Mouse (Mus musculus) kidney, adult 18-20 months (tissue): ENCODE data around the gene Snx29.
"Not testable (repeated sequence)": the region's sequence is repeated elsewhere in the genome, so short reads cannot be mapped to it uniquely, and the experiment has no call there.

Experiments used
- DNase-seq: peaks from one replicate; pipeline ENCODE4 v3.0.0; 2021

The Snx29 gene

GRCm38 (mm10) chr16:11408726-11409125 lies 86.0 kb downstream of the Snx29 start:
- DNase-seq = no peak

- DNase-seq = no peak
These were observed 91.9 kb downstream of the Snx29 start for GRCm38 (mm10) chr16:11414631-11415030.

DNA sequence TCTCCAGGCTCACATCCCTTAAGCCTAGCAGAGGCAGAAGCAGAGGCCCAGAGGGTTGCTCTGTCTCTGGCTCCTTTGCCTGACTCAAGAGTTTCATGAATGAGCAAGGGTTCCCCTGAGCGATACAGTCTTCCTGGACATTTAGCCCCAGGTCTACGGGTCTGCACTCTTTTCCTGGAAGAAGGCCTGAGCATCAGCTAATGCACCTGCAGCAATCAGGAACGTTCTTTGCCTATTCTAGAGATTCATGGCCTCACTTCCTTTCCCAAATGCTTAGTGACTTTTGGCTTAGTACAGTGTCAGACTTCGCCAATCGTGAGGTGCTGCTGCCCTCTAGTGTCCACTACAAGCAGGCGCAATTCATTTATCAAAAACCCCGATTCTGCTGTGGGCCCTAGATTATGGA lies 95.5 kb downstream of the Snx29 start:
- DNase-seq = peak; percentile 68

DNA sequence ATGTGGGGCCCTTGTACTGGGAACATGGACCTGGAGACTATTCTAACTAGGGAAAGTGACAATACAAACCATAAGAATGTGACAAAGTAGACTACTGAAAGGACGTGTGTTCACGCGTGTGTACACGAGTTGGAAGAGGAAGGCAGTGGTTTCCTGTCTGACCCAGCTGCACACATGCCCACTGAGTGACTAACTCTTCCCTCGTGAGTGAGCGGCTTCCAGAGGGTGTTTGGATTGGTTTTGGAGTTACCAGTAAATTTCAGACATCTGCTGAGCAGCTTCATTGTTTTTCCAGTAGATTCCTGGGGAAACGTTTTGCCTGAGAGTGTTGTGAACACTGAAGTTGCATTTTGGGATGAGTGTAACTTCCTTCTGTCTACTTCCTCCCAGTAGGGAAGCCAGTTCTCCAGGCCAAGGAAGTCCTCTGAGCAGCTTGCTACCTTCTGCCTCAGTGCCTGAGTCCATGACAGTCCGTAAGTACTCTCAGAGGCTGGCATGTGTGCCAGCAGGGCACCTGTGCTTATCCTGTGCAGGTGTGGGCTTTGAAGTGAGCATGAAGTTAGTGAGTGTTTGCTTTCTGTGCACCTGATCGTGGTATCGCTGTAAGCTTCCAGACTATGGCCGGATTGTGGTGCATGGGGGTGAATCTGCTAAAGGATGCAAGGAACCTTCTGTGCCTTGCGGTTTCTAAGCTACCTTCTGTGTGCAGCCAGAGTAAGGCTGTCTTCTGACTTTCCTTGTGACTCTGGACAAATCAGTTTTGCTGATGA lies 97.8 kb downstream of the Snx29 start:
- DNase-seq = no peak

GRCm38 (mm10) chr16:11422165-11422564 lies 99.5 kb downstream of the Snx29 start:
- no peak for DNase-seq

GRCm38 (mm10) chr16:11422889-11423610 lies 100.3 kb downstream of the Snx29 start:
- DNase-seq = no peak

GRCm38 (mm10) chr16:11423611-11424297 lies 101.0 kb downstream of the Snx29 start:
- peak; percentile 49 for DNase-seq

DNA sequence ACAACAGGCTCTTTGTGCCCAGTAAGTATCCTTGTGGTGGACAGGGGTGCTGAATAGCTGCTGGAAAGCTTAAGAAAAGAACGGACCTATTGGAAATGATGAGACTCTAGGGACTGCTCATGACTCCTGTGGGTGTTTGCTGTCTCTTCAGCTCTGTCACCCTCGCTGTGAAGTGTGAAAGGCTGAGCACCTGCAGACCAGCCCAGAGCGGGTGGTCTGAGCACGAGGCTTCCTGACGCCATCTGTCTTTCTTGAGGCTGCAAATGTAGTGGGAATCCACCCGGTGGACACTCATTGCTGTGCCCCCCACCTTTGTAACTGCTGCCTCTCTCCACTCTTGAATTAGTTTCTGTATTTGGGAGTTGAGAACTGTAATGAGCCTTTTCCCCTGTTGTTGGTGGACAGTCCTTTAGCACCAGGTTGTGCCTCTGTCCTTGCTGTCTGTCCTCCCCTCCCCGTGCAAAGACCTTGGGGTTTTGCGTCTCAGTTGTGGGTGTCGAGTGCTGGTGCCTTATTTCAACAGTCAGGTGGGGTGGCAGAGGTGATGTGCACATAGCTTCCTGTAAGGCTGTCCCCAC lies 101.9 kb downstream of the Snx29 start:
- no peak for DNase-seq

DNA sequence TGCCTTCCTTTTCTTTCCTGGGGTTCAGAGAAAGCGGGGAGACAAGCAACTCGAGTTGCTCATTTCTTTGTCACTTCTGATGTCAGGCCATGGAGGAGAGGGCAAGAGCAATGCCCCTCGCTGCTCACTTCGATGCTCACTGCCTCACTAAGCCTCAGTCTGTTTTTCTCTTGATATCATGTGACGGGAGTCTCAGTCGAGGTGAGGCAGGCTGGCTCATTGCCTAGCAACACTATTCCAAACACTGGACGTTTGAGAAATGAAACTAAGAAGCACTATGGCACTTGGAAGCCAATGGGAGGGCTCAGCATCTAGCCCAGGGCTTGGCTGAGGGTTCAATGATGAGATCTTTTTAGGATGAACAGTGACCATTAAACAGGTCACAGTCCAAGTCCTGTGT lies 102.6 kb downstream of the Snx29 start:
- no peak for DNase-seq

DNA sequence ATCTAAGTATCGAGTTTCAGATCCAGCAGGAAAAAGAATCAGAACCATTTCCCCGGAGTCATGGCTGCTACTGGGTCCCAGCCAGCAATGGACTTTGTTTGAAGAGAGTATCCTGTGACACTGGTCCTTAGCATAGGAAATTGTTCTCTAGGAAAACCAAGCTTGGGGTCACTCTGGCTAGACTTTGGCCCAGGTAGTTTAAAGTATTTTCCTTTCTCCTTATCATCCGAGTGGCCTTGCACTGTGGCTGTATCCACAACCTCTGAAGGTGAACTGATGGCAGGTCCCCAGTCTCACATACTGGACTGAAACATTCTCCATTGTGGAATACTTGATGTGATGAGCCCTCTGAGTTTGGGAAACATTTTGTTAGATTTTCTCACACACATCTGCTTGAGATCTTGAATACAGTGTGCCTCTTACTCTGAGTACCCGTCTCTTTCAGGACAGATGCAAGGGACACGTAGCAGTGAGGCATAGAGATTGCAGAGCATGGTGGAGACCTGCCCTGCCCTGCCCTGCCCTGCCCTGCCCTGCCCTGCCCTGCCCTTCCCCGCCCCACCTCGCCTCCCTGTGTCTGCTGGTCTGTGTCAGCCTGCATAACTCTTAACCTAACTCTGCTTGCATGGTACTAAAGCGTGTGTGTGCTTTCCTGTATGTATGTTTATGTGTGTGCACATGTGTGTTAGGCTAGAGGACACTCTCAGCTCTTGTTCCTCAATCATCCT lies 104.3 kb downstream of the Snx29 start:
- no peak for DNase-seq

DNA sequence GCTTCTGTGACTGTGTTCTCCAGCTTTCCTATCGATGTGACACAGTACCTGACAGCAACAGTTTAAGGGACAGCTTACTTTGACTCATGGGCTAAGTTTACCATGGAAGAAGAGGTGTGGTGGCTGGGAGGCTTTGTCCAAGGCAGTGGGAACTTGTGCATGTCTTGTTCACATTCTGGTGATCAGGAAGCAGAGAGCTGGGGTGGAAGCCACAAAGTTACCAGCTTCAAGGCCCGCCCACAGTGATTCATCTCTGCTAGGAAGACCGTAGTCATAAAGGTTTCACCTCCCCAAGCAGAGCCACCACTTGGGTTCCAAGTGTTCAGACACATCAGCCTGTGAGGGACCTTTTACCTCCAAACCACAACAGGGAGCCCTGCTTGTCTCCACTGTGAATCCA lies 107.1 kb downstream of the Snx29 start:
- DNase-seq = no peak

GRCm38 (mm10) chr16:11430520-11430919 lies 107.8 kb downstream of the Snx29 start:
- no peak for DNase-seq

- no peak for DNase-seq
These were observed 111.1 kb downstream of the Snx29 start for GRCm38 (mm10) chr16:11433779-11434178.

DNA sequence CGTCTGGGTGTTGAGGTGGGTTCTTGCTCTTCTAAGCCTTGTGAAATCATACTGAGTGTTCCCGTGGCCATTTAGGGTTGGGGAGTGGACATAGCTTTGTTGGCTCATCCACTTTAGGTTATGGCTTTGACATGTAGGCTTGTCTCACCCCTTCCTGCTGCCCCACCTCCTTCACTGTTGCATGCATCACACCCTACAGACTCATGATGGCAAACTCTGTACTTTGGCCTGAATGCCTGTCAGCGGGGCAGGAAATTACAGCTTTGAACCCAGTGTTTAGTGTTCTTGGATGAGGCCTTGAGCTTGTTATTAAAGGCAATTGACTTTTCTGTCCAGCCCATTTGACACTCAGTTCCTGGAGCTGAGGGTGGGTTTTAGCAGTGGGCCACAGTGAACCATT lies 114.9 kb downstream of the Snx29 start:
- no peak for DNase-seq

DNA sequence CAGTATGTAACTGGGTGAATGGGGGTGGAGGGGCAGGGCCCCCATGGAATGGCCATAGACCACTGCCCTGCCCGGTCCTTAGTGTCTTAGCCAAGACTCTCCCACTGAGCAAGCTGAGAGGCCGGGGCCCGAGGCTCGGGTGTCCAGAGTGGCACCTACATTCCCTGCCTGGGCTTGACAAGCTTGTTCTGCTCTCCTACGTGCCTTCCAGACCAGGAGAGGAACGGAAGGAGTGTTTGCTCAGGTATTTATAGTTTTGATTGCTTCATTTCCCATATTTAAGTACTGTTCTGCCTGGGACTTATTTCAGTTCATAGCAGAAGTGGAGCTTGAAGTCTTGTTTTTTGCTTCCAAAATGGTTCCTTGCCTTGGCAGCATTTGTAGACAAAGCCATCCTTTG lies 116.7 kb downstream of the Snx29 start:
- DNase-seq = no peak

DNA sequence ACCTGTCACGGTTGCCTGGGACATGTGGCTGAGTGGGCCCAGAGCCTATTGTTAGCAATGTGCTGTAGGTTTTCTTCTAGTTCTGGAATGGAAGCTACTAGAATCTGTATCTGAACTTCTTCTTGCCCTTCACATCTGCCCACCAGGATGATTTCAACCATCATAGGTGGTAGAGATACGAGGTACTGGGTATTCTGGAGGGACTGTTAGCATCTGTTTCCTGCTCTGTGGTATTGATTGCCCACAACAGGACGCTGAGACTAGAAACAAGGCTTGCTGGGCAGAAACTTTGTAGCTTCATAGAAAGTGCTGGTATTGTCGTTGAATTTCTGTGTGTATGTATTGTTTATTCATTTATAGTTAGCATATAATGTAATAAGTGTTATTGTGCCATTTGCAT lies 118.9 kb downstream of the Snx29 start:
- DNase-seq = no peak

DNA sequence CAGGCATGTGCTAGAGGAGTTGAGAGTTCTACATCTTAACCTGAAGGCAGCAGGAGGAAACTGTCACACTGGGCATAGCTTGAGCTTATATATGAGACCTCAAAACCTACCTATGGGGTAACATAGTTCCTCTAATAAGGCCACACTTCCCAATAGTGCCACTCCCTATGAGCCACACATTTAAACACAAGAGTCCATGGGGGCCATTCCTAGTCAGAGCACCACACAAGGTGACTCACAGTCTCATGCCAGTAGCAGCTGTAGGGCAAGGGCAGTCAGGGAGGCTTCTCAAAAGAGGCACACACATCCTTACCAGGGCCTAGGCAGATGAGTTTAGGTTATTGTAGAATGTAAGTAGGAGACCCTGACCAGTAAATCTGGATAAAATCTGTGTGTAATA lies 119.8 kb downstream of the Snx29 start:
- no peak for DNase-seq

GRCm38 (mm10) chr16:11444626-11445025 lies 121.9 kb downstream of the Snx29 start:
- no peak for DNase-seq

GRCm38 (mm10) chr16:11446977-11447376 lies 124.3 kb downstream of the Snx29 start:
- no peak for DNase-seq

GRCm38 (mm10) chr16:11447905-11448304 lies 125.2 kb downstream of the Snx29 start:
- DNase-seq = no peak

- DNase-seq = not testable (repeated sequence)
These were observed 126.0 kb downstream of the Snx29 start for GRCm38 (mm10) chr16:11448696-11449095.

DNA sequence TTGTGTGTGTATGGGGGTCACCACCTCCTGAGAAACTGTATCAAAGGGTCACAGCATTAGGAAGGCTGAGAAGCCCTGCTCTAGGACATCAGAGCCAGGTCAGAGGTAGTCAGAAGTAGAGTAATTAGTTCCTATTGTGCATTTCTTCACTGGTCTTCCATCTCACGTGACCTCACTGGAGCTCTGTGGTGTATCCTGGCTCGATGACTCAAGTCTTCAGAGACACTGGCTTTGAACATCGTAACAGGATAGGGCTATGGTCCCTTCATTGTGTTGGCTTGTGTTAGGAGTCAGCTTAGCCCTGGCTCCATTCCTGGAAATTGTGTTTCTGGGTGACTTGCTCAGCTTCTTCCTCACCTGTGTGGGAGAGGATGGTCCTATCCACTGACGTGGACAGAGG lies 126.6 kb downstream of the Snx29 start:
- no peak for DNase-seq

GRCm38 (mm10) chr16:11450626-11451025 lies 127.9 kb downstream of the Snx29 start:
- no peak for DNase-seq
